Mouse (Mus musculus) hindbrain, embryonic 12.5 days (tissue): ENCODE results near the gene Zfp36. TPM values are rescaled to one million over a fixed set of nuclear protein-coding genes. Genes with fewer than 3 reads are reported as not detected.
A peak's percentile ranks its signal among the peaks of the same experiment; 100 is the strongest.

Experiments
- ATAC-seq: fragments of 200-750 bp; cut with Nextera tagmentation; 2 replicates; pipeline ENCODE4 v1.8.0; 2017; ENCODE audit warnings: moderate TSS enrichment; ENCODE audit not compliant: low FRiP score
- H3K27ac ChIP-seq: fragments of 300-500 bp; sonication (generic); 2 replicates; pipeline ENCODE4 v1.5.1; 2016; ENCODE audit warnings: mild to moderate bottlenecking
- H3K27me3 ChIP-seq: fragments of 300-500 bp; sonication (generic); 2 replicates; pipeline ENCODE4 v1.6.1; 2016; ENCODE audit warnings: mild to moderate bottlenecking
- H3K36me3 ChIP-seq: fragments of 300-500 bp; sonication (generic); 2 replicates; pipeline ENCODE4 v1.6.1; 2016; ENCODE audit warnings: mild to moderate bottlenecking
- H3K4me1 ChIP-seq: fragments of 300-500 bp; sonication (generic); 2 replicates; pipeline ENCODE4 v1.6.1; 2016
- H3K4me2 ChIP-seq: fragments of 300-500 bp; sonication (generic); replicated peaks from 2 replicates; pipeline ENCODE4 v1.6.1; 2016; ENCODE audit warnings: mild to moderate bottlenecking
- H3K4me3 ChIP-seq: fragments of 300-500 bp; sonication (generic); 2 replicates; pipeline ENCODE4 v1.5.1; 2016; ENCODE audit warnings: mild to moderate bottlenecking
- H3K9ac ChIP-seq: fragments of 300-500 bp; sonication (generic); 2 replicates; pipeline ENCODE4 v1.6.1; 2016; ENCODE audit warnings: mild to moderate bottlenecking, moderate library complexity
- H3K9me3 ChIP-seq: fragments of 300-500 bp; sonication (generic); replicated peaks from 2 replicates; pipeline ENCODE4 v1.6.1; 2016; ENCODE audit warnings: mild to moderate bottlenecking
- WGBS: fragments of 180-500 bp; shearing (Covaris S2); methylation state at CpG from one replicate; pipeline ENCODE4 v1.1.7; 2016; 5-methylcytosine and 5-hydroxymethylcytosine counted together
- polyA plus RNA-seq: library from polyadenylated mRNA; unstranded; fragments of >200 nt; fragmentation: Nextera tagmentation; extraction: Ambion mirVana; gene quantifications from 2 replicates; pipeline ENCODE4 v1.2.1, GENCODE M21; 2016

Zfp36 gene
- polyA plus RNA-seq, 1 experiment from 2014 or later, result 6.3 TPM

DNA sequence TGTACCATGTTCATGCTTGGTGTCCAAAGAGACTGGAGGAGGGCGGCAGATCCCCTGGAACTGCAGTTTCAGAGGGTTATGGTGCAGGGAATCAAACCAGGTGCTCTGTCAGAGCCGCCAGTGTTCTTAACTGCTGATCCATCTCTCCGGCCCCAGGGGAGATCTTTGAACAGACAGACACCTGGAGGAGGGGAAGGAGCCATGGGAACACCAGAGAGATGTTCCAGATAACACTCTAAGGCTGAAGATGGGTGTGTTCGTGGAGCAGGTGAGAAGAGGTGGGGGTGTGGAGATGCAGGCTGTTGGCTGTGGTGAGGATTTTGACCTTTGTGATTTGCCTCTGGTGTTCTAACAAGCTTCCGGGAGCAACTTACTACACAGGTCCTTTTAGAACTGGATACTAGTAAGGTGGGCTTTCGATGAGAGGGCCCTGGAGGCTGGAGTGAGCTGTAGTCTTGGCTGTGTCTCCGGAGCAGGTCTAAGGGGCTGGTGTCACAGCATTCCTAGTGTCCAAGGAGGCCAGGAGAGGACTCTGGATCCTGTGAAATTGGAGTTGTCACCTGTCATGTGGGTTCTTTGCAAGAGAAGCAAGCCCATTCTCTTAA, 6.1 kb downstream of the Zfp36 start:
- no peak overlapping the region for H3K27ac ChIP-seq
- no peak overlapping the region for H3K4me2 ChIP-seq
- peaks cover 5% of the 10 kb centered on the region; the same call in 1 of the 2 replicates for H3K27me3 ChIP-seq
- no peak overlapping the region for H3K4me3 ChIP-seq
- H3K9me3 ChIP-seq, result no peaks in the 10 kb centered on the region
- H3K4me1 ChIP-seq, result peaks cover 55% of the 10 kb centered on the region
- no peak for ATAC-seq
- WGBS, result 79% methylated on average over 7 of the region's 7 CpGs
- peaks cover 5% of the 10 kb centered on the region; the same call in 1 of the 2 replicates for H3K36me3 ChIP-seq
- no peak overlapping the region for H3K9ac ChIP-seq

DNA sequence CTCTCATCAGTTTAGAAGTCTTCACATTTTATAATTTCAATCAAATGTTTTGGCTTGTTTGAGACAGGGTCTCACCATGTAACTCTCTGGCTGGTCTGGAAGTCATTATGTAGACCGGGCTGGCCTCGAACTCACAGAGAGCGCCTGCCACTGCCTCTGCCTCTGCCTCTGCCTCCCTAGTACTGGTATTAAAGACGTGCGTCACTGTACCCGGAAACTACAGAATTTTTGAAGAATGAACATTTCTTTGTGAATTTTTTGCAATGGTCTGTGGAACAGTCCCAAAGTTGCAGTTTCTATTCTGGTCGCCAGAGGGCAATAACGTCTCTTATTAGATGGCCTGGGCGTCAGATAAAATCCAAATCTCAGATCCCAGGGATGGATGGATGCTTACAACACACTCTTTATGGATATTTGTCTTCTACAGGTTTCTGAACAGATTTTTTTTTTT, 6.9 kb downstream of the Zfp36 start:
- ATAC-seq, result peak; percentile 3; the same call in 1 of the 2 replicates
- H3K9ac ChIP-seq, result 0 out of 2 replicates have a peak overlapping the region, but pooled peaks have one; percentile 41
- H3K27me3 ChIP-seq, result peaks cover 5% of the 10 kb centered on the region; the same call in 1 of the 2 replicates
- 2% methylated on average over 9 of the region's 9 CpGs for WGBS
- peak overlapping the region; percentile 90 for H3K27ac ChIP-seq
- H3K4me3 ChIP-seq, result peak overlapping the region; percentile 81
- peaks cover 48% of the 10 kb centered on the region for H3K4me1 ChIP-seq
- no peaks in the 10 kb centered on the region for H3K9me3 ChIP-seq
- H3K4me2 ChIP-seq, result peak overlapping the region; percentile 57
- peaks cover 11% of the 10 kb centered on the region; the same call in 1 of the 2 replicates for H3K36me3 ChIP-seq

DNA sequence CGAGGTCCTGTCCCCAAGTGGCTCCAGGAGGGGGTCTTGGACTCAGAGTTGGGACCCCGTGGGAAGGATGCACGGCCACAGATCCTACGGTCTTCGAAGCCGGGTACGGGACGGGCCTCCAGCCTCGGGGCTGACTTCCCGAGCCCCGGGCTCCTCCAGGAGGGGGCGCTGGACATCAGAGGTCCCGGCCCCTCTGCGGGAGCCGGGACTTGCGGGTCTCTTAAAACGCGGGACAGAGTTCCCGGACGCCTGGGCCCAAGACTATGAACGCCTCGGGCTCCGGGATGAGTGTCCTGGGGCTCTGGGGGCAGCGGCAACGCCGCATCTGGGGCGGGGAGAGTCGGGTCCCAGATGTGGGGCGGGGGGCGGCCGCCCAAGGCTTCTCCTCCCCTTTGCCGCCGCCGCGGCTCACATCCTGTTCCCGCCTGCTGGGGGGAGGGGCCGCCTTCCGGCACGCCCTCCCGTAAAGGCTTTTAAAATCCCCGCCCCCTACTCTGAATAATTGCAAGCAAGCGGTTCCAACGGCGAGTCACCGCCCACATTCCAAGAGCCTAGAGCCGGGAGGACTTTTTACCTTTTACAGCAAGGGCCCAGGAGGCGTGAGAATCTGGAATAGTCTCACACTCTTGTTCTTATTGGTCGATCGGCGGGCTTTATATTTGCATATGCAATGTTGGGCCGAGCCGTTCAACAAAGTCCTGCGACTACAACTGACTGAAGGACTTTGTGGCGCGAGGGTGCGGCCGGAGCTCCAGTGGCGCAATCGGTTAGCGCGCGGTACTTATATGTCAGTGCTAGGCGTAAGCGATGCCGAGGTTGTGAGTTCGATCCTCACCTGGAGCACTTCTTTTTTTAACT, 7.6 kb downstream of the Zfp36 start, which contains the start of gene Plekhg2:
TSS of gene Plekhg2 (minus strand) at position 349 of the 858 bp plus-strand sequence.
- peaks cover 41% of the 10 kb centered on the region for H3K4me1 ChIP-seq
- H3K27me3 ChIP-seq, result no peaks in the 10 kb centered on the region
- under 1% methylated on average over 58 of the region's 66 CpGs for WGBS

DNA sequence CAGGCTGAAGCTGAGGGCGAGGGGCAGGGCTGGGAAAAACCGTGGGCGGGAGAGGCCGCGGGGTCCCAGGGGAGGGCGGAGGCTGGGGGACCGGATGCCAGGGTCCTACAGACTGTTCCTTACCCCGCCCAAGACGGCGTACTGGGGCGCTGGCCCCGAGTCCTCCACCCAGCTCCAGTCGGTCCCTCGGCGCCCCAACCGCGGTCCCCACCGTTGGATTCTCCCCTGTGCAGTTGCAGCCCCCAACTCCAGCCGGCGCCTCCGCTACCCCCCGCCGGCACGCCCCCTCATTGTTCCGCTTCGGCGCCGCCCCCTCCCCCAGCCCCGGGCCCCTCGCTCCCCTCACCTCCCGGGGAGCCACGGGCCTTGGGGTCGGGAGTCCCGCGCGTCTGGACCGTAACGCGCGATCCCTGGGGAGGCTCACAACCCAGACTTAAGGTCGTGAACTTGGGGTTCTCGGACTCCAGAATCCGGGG, 8.5 kb downstream of the Zfp36 start:
- H3K36me3 ChIP-seq, result peaks cover 21% of the 10 kb centered on the region
- H3K4me2 ChIP-seq, result peak overlapping the region; percentile 57
- peak overlapping the region; percentile 81 for H3K4me3 ChIP-seq
- H3K27ac ChIP-seq, result peak overlapping the region; percentile 90
- peaks cover 38% of the 10 kb centered on the region for H3K4me1 ChIP-seq
- WGBS, result 1% methylated on average over 42 of the region's 43 CpGs
- ATAC-seq, result peak; percentile 9
- H3K9me3 ChIP-seq, result no peaks in the 10 kb centered on the region
- H3K9ac ChIP-seq, result peak overlapping the region; percentile 88
- no peaks in the 10 kb centered on the region for H3K27me3 ChIP-seq

More for the DNA sequence above, 7.6 kb downstream of the Zfp36 start, which contains the start of gene Plekhg2:
- Histone ChIP-seq H3K4me2 (peak within 1 kb of the TSS; percentile 57), H3K36me3 (peaks cover 13% of the 10 kb centered on the region), H3K9me3 (no peaks in the 10 kb centered on the region), H3K27ac (peak within 1 kb of the TSS; percentile 90), H3K4me3 (peak within 1 kb of the TSS; percentile 81), H3K9ac (peak within 1 kb of the TSS; percentile 88)
- ATAC-seq, result peak; percentile 80

DNA sequence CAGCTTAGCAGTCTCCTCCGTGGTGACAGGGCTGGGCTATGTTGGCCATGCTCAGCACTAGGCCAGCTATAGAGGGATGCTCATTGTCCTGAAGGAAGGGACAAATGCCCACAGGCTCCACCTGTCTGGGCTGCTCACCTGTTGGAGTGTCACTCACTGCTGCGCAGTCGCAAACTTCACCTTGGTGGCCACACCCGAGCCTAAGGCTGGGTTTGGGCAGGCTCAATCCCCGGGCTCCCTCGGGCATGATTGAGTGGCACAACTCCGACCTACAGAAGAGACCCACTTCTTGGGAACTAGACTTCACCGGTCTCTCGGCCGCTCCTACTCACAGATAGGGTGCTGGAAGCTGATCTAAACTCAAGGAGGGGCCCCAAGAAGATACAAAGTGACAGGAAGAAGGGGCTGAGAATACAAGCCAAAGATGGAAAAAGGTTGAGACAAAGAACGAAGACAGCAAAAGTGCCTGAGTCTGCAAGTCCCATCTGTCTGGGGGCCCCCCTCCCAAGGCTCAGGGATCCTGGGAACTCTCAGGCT, 9.0 kb downstream of the Zfp36 start:
- Histone ChIP-seq H3K27ac (peak overlapping the region; percentile 90), H3K4me3 (peak overlapping the region; percentile 81), H3K36me3 (peaks cover 26% of the 10 kb centered on the region), H3K9me3 (no peaks in the 10 kb centered on the region), H3K4me2 (peak overlapping the region; percentile 57), H3K9ac (peak overlapping the region; percentile 88), H3K4me1 (peaks cover 33% of the 10 kb centered on the region), H3K27me3 (no peaks in the 10 kb centered on the region)
- whole genome bisulfite sequencing, result 9% methylated on average over 11 of the region's 11 CpGs
- no peak for ATAC-seq

DNA sequence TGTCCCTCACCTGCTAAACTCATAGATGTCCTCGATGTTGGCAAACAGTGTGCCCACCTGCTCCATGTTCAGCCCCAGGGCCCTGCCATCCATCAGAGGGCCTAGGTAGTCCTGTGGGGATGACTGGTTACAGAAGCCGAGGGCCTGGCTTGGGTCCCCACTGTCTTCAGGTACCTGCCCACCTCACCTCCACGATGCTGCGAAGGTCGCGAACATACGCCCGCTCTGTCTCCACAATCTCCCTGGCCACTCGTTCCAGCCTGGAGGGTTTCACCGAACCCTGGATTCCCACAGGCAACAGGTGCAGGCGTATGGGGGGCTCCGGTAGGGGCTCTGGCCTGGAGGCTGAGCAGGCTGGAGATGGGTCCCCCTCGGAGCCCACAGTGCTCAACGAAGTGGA, 10.0 kb downstream of the Zfp36 start:
- Histone ChIP-seq H3K9ac (peak overlapping the region; percentile 88; the same call in 1 of the 2 replicates), H3K4me1 (peaks cover 25% of the 10 kb centered on the region), H3K9me3 (no peaks in the 10 kb centered on the region), H3K4me2 (peak overlapping the region; percentile 57), H3K27me3 (no peaks in the 10 kb centered on the region), H3K36me3 (peaks cover 36% of the 10 kb centered on the region), H3K4me3 (peak overlapping the region; percentile 81), H3K27ac (no peak overlapping the region)
- ATAC-seq, result no peak
- WGBS, result 94% methylated on average over 14 of the region's 14 CpGs

DNA sequence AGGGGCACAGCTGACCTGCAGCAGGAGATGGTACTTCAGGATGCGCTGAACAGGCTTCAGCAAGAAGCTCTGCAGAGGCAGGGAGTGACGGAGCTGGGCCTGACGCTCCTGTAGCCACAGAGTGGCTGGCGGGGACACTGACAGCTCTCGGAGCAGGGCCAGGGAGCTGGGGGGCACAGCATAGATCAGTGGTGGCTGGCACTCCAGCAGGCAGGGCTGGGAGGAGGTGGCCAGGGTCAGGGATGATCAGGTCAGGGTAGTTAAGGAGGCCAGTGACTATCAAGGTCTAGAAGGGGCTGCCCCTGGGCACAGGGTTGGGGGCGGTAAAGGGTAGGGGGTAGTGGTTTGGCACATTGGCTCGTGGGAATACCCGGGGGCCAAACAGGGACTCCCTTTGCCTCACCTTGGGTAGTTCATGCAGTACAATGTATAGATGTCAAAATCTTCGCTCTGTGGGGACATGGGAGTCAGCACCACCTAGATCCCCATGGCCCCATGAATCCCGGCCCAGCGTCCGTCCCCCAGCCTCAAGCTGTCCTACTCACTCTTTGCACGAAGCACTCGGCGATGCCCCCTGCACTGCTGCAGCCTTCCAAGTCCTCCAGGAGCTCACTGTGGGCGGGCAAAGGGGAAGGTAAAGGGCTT, 11.7 kb downstream of the Zfp36 start:
- Histone ChIP-seq H3K36me3 (peaks cover 52% of the 10 kb centered on the region), H3K4me3 (no peak overlapping the region), H3K4me1 (peaks cover 18% of the 10 kb centered on the region), H3K4me2 (no peak overlapping the region), H3K27ac (no peak overlapping the region), H3K9ac (no peak overlapping the region), H3K9me3 (no peaks in the 10 kb centered on the region), H3K27me3 (no peaks in the 10 kb centered on the region)
- no peak for ATAC-seq
- WGBS, result 91% methylated on average over 16 of the region's 16 CpGs

DNA sequence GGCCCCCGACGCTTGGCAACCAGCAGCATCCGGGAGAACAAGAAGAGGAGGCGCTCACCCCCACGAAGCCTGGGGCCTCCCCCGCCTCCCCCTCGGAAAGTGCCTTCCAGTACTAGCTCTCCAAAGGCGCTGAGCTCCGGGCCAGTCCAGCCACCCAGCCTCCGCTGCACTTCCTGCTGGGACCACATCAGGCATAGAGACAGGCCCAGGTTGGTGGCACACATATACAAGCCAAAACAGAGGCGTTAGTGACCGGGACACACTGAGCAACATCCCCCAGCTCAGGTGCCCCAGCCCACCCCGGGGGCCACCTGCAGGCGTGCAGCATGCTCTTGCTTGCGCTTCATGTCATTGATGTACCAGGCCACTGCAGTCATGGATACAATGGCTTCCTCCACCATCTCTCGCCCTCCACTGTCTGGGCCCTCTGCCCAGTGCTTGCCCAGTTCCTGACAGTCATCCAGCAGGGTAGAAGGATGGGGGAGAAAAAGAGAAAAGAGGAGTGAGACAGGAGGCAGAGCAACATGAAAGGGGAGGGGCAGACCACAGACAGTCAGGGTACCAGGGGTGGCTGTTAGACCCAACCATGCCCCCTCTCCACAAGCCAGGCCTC, 12.3 kb downstream of the Zfp36 start:
- WGBS, result 90% methylated on average over 16 of the region's 16 CpGs
- Histone ChIP-seq H3K4me2 (no peak overlapping the region), H3K27me3 (no peaks in the 10 kb centered on the region), H3K27ac (no peak overlapping the region), H3K36me3 (peaks cover 57% of the 10 kb centered on the region), H3K9me3 (no peaks in the 10 kb centered on the region), H3K4me3 (no peak overlapping the region), H3K9ac (no peak overlapping the region), H3K4me1 (peaks cover 18% of the 10 kb centered on the region)
- no peak for ATAC-seq

DNA sequence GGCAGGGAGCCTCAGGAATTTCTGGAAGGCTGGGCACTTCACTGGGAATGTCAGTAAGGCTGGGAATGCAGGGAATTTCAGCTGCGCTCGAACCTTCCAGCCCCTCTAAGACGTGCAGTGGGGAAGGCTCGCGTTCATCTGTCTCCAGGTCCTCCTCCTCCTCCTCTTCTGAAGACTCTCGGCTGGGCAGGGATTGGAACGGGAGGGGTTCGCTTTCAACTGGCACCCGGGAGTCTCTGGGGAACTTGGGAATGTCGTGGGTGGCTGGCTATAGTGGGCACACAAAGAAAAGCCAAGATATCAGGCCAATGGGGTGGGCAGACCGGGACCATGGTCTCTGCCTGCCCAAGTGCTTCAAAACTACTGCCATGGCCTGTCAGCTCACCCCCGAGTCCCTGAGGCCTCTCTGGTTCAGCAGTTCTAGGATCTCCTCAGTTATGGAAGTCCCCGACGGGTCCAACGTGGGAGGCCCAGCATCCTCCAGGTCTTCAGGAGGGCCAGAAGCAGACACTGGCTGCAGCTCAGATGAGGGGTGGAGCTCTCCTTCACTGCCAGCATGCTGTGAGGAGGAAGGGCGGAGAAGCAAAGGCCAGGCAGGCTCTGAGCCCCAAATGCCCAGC, 17.5 kb downstream of the Zfp36 start:
- no peaks in the 10 kb centered on the region for H3K9me3 ChIP-seq
- no peaks in the 10 kb centered on the region for H3K27me3 ChIP-seq
- no peak overlapping the region for H3K4me3 ChIP-seq
- ATAC-seq, result no peak
- no peak overlapping the region for H3K4me2 ChIP-seq
- no peak overlapping the region for H3K9ac ChIP-seq
- no peak overlapping the region for H3K27ac ChIP-seq
- H3K36me3 ChIP-seq, result peaks cover 84% of the 10 kb centered on the region
- peaks cover 12% of the 10 kb centered on the region for H3K4me1 ChIP-seq
- WGBS, result 85% methylated on average over 16 of the region's 16 CpGs

DNA sequence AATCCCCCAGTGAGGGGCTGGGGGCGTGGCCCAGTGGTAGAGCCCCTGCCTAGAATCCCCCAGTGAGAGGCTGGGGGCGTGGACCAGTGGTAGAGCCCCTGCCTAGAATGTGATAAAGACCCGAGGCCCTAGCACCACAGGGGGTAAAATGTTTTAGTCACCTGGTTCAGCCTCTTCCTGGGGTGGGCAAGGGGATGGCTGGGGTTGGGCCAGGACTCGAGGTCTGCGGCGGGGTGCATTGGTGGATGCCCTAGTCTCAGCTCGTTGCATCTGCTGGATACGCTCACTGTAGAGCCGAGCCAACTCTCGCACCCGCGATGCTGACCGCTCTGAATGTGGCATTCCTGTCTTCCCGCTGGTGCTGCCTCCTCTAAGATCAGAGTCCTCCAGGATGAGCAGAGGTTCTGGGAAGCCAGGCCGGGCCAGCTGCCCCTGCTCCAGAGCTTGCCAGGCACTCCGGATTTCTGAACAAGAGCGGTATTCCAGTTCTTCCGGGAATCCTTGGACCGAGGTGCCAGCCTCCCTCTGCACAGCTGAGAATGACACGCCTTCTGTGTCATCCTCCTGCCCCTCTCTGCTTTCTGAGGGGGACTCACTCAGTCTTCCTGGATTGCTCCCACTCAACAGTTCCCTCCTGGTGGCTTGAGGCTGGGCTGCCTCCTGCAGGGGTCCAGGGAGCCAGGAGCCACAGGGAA, 18.3 kb downstream of the Zfp36 start:
- ATAC-seq, result no peak
- H3K27me3 ChIP-seq, result no peaks in the 10 kb centered on the region
- WGBS, result 95% methylated on average over 20 of the region's 20 CpGs
- H3K9me3 ChIP-seq, result no peaks in the 10 kb centered on the region
- peaks cover 20% of the 10 kb centered on the region for H3K4me1 ChIP-seq
- H3K9ac ChIP-seq, result no peak overlapping the region
- H3K36me3 ChIP-seq, result peaks cover 77% of the 10 kb centered on the region
- no peak overlapping the region for H3K4me2 ChIP-seq
- H3K27ac ChIP-seq, result no peak overlapping the region
- no peak overlapping the region for H3K4me3 ChIP-seq

DNA sequence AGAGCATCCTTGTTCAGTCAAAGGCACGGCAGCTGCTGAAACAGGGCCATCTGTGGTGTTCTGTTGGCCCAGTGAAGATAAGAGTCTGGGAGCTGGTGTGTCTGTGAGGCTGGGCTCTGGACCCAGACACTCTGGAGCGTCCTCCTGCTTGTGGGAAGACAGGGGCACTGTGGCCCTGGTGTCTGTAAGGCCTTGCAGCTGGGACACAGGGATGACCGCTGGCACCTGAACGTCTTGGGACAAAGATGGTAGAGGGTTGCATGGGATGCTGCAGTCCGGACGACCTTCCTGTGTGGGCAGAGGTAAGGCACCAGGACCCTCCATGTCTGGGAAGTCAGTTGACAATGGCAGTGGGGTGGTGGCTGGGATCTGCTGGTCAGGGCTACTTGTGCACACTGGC, 19.8 kb downstream of the Zfp36 start:
- 94% methylated on average over 6 of the region's 6 CpGs for WGBS
- no peak overlapping the region for H3K4me3 ChIP-seq
- no peaks in the 10 kb centered on the region for H3K27me3 ChIP-seq
- no peak overlapping the region for H3K27ac ChIP-seq
- no peak overlapping the region for H3K4me2 ChIP-seq
- no peak for ATAC-seq
- H3K4me1 ChIP-seq, result peaks cover 22% of the 10 kb centered on the region
- no peaks in the 10 kb centered on the region for H3K9me3 ChIP-seq
- H3K9ac ChIP-seq, result no peak overlapping the region
- H3K36me3 ChIP-seq, result peaks cover 64% of the 10 kb centered on the region
